Mouse (Mus musculus) limb, embryonic 14.5 days (tissue): ENCODE data around the gene Rad9a. TPM values are rescaled to one million over a fixed set of nuclear protein-coding genes. Genes with fewer than 3 reads are reported as not detected.
A peak's percentile ranks its signal among the peaks of the same experiment; 100 is the strongest.

Experiments
- ATAC-seq: fragments of 200-750 bp; cut with Nextera tagmentation; 2 replicates; pipeline ENCODE4 v1.8.0; 2017; ENCODE audit warnings: low read depth, moderate number of reproducible peaks, moderate TSS enrichment; ENCODE audit not compliant: low FRiP score
- DNase-seq: peaks from one replicate; pipeline ENCODE4 v3.0.0-alpha.2; 2015; ENCODE audit warnings: low spot score
- H3K27ac ChIP-seq: fragments of 300-500 bp; sonication (generic); replicated peaks from 2 replicates; pipeline ENCODE4 v1.5.1; 2014; ENCODE audit warnings: low read depth, mild to moderate bottlenecking, low read length, moderate library complexity, mixed read lengths
- H3K27me3 ChIP-seq: fragments of 300-500 bp; sonication (generic); 2 replicates; pipeline ENCODE4 v1.6.1; 2014; ENCODE audit warnings: low read length, mixed read lengths; ENCODE audit not compliant: control insufficient read depth, insufficient read depth
- H3K36me3 ChIP-seq: fragments of 300-500 bp; sonication (generic); 2 replicates; pipeline ENCODE4 v1.6.1; 2014; ENCODE audit warnings: mild to moderate bottlenecking, low read length, moderate library complexity, mixed read lengths; ENCODE audit not compliant: control insufficient read depth, insufficient read depth
- H3K4me1 ChIP-seq: fragments of 300-500 bp; sonication (generic); 2 replicates; pipeline ENCODE4 v1.6.1; 2014; ENCODE audit warnings: antibody characterized with exemption, low read length, mixed read lengths; ENCODE audit not compliant: control insufficient read depth, insufficient read depth
- H3K4me2 ChIP-seq: fragments of 300-500 bp; sonication (generic); replicated peaks from 2 replicates; pipeline ENCODE4 v1.6.1; 2014; ENCODE audit warnings: low read depth, mild to moderate bottlenecking, low read length, moderate library complexity; ENCODE audit not compliant: severe bottlenecking
- H3K4me3 ChIP-seq: fragments of 300-500 bp; sonication (generic); replicated peaks from 2 replicates; pipeline ENCODE4 v1.5.1; 2014; ENCODE audit warnings: low read length
- H3K9ac ChIP-seq: fragments of 300-500 bp; sonication (generic); 2 replicates; pipeline ENCODE4 v1.6.1; 2014; ENCODE audit warnings: mild to moderate bottlenecking, low read depth, low read length, moderate library complexity; ENCODE audit not compliant: severe bottlenecking
- H3K9me3 ChIP-seq: fragments of 300-500 bp; sonication (generic); 2 replicates; pipeline ENCODE4 v1.6.1; 2016; ENCODE audit warnings: low read length; ENCODE audit not compliant: control insufficient read depth
- POLR2A ChIP-seq: fragments of 200-500 bp; IDR thresholded peaks from 2 replicates; pipeline ENCODE4 v1.8.0; 2012; ENCODE audit warnings: inconsistent platforms, mild to moderate bottlenecking, moderate library complexity, borderline replicate concordance; ENCODE audit not compliant: insufficient read depth, insufficient read length; ENCODE audit errors: extremely low read depth
- WGBS: fragments of 180-500 bp; shearing (Covaris S2); extraction: QIAGEN DNeasy Blood & Tissue Kit; methylation state at CpG from one replicate; pipeline ENCODE4 v1.1.7; 2014; 5-methylcytosine and 5-hydroxymethylcytosine counted together
- polyA plus RNA-seq, 2 experiments: library from polyadenylated mRNA; depleted of rRNA in 1 of 2; stranded (reverse) in 1 of 2; unstranded in 1 of 2; fragments of >200 nt; fragmentation: Nextera tagmentation in 1 of 2; extraction: Ambion mirVana in 1 of 2; gene quantifications; 2 replicates each; pipeline versions ENCODE4 v1.2.1 to v1.2.3; 2012 to 2014

Rad9a gene
- polyA plus RNA-seq, 2 experiments = 33.3 to 57.5 TPM

DNA sequence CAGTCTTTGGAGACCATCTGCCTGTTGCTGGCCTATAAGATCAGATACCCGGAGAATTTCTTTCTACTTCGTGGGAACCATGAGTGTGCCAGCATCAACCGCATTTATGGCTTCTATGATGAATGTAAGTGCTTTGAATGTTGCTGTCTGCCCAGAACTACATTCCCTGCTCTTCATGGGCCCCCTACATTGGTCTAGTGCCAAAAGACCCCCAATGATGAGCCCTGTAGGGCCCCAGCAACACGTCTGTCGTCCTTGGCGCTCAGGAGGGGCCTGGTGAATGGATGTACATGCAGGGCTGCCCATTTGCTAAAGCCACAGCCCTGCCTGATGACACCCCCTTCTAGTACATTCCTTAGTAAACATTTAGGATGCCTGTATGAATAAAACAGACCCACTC is 8.3 kb downstream of the Rad9a start:
- Histone ChIP-seq H3K4me1 (peaks cover 15% of the 10 kb centered on the region), H3K4me3 (peak overlapping the region; percentile 97), H3K9ac (peak overlapping the region; percentile 97), H3K27me3 (no peaks in the 10 kb centered on the region), H3K4me2 (peak overlapping the region; percentile 87), H3K9me3 (no peaks in the 10 kb centered on the region), H3K36me3 (peaks cover 52% of the 10 kb centered on the region), H3K27ac (no peak overlapping the region)
- TF ChIP-seq POLR2A = no peak
- no peak for DNase-seq
- WGBS = 61% methylated on average over 6 of the region's 6 CpGs
- no peak for ATAC-seq

DNA sequence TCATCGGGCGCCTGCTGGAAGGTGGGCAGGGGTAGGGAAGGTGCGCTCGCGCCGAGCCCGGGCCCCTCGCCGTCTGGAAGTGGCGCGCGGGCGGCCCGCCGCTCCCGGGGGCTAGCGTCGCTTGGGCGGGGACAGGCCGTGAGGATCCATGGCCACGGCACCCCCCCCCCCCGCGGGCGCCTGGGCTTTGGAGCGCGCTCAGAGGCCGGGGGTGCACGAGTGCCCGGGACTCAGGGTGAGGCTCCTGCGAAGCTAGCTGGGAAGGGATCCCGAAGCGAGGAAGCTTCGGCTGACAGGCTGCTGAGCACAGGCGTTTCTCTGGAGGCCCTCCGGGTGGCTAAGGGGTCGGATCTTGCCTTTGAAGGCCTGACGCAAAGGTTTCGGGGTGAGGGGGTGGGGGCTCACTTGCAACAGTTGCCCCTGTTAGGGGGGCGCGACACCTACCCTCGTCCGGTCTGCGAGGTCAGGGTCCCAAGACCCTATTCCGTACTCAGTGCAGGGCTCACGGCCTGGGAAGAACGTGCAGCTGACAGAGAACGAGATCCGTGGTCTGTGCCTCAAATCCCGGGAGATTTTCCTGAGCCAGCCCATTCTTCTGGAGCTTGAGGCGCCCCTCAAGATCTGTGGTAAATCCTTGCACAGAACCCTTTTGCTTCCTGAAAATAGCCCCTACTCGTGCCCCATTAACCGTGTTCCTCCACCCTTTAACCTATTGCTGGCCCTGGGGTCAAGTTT is 9.0 kb downstream of the Rad9a start:
- peaks cover 45% of the 10 kb centered on the region for H3K36me3 ChIP-seq
- peak overlapping the region; percentile 93 for H3K27ac ChIP-seq
- no peak for DNase-seq
- no peaks in the 10 kb centered on the region for H3K9me3 ChIP-seq
- peak overlapping the region; percentile 97 for H3K4me3 ChIP-seq
- H3K4me2 ChIP-seq = peak overlapping the region; percentile 87
- H3K4me1 ChIP-seq = peaks cover 15% of the 10 kb centered on the region
- no peaks in the 10 kb centered on the region for H3K27me3 ChIP-seq
- no peak for TF ChIP-seq POLR2A
- ATAC-seq = no peak; the same call in 1 of the 2 replicates
- WGBS = under 1% methylated on average over 41 of the region's 52 CpGs
- peak overlapping the region; percentile 97 for H3K9ac ChIP-seq

DNA sequence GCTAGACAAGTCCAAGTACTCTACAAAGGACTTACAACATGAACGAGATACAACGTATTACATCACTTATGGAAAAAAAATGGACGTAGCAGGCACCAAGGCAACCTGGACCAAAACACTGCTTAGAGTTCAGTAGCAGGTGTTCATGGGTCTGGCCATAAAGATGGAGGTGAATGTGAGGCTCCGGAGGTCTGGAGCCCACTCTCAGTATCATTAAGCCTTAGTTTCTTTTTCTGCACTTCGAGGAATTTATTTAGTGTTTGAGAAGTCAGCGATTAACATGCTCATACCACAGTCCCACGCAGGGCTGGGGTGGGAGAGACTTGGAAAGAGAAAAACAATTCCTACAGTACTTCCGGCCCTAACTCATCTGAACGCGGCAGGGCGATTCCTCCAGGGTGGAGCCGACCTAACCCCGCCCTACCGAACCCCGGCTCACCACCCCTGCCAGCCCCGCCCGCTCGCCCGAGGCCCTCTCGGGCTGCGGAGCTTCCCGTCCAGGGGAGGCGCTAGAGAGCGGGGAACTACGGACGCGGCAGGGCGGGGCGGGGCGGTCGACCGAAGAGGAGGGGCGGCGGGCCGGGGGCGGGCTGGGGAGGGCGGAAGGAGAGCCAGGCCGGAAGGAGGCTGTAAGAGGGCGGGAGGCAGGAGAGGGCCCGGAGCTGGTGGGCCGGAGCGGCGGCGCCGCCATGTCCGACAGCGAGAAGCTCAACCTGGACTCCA is 9.8 kb downstream of the Rad9a start, which contains the start of gene Ppp1ca:
Ppp1ca (plus strand) TSS at position 538 of the 723 bp plus-strand sequence.
- peak; percentile 94 for DNase-seq
- H3K27me3 ChIP-seq = no peaks in the 10 kb centered on the region
- peaks cover 38% of the 10 kb centered on the region for H3K36me3 ChIP-seq
- H3K4me2 ChIP-seq = peak within 1 kb of the TSS; percentile 87
- WGBS = 3% methylated on average over 35 of the region's 47 CpGs
- H3K9ac ChIP-seq = peak within 1 kb of the TSS; percentile 97
- TF ChIP-seq POLR2A = peak; percentile 96
- no peaks in the 10 kb centered on the region for H3K9me3 ChIP-seq
- H3K4me1 ChIP-seq = peaks cover 15% of the 10 kb centered on the region
- peak within 1 kb of the TSS; percentile 97 for H3K4me3 ChIP-seq
- ATAC-seq = peak; percentile 91
- H3K27ac ChIP-seq = peak within 1 kb of the TSS; percentile 93

DNA sequence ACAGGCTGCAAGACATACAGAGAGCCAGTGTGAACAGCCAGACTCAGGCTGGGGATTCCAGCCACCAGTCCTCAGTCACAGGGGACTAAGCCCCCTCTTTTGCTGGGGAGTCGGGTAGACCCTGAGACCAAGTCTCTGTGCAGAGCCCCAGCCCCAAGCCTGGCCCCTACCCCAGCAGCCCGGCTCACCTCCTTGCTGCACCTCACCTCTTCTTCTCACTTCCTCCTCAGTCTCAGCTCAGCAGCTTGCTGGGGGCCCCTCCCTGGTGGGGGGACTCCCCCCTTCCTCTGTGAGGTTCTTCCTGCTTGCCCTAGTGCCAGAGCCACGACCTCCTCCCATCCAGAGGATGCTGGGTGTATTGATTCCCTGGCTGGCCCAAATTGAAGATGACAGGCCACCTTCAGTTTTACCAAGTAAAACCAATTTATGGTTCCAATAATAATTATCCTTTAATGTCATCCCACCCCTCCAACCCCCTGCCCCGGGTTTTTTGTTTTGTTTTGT is 10.6 kb downstream of the Rad9a start, which contains the start of gene Tbc1d10c:
Tbc1d10c (minus strand) TSS at position 454 of the 504 bp plus-strand sequence.
- ATAC-seq (no peak), DNase-seq (no peak)
- Histone ChIP-seq H3K9ac (peak within 1 kb of the TSS; percentile 97), H3K4me1 (peaks cover 15% of the 10 kb centered on the region), H3K4me3 (peak within 1 kb of the TSS; percentile 97), H3K27me3 (no peaks in the 10 kb centered on the region), H3K27ac (peak within 1 kb of the TSS; percentile 93), H3K36me3 (peaks cover 29% of the 10 kb centered on the region), H3K4me2 (peak within 1 kb of the TSS; percentile 87), H3K9me3 (no peaks in the 10 kb centered on the region)
- 45% methylated on average over 4 of the region's 4 CpGs for WGBS
- TF ChIP-seq POLR2A = no peak

DNA sequence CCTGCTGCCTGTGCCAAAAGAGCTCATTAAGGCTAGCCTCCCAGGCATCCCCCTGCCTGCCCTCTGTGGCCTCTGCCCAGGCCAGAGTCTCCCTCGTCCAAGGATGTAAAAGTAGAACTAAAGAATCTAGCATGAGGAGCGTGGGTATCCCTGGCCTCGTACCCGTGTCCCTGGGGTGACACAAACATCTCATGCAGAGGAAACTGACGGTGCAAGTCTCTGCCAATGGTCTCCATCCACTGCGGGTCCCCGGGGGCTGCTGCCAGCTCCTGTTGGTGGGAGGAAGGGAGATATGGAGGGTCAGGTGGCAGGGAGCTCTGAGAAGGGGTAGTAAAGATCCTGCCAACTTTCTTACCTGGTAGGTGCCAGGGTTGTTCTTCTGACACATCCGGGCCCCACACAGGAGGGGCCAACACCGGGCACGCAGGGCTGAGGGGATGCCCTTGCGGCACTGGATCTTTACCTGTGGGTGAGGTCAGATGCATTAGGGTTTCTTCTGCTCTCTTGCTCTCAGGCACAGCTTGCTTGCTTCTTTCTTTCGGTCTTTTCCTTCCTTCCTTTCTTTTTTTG is 12.3 kb downstream of the Rad9a start:
- no peak overlapping the region for H3K27ac ChIP-seq

More for the DNA sequence above, 12.3 kb downstream of the Rad9a start:
- DNase-seq (no peak), ATAC-seq (no peak)
- Histone ChIP-seq H3K4me3 (no peak overlapping the region), H3K4me2 (no peak overlapping the region), H3K4me1 (peaks cover 22% of the 10 kb centered on the region), H3K27me3 (no peaks in the 10 kb centered on the region), H3K36me3 (peaks cover 13% of the 10 kb centered on the region), H3K9me3 (no peaks in the 10 kb centered on the region), H3K9ac (no peak overlapping the region)
- TF ChIP-seq POLR2A = no peak
- WGBS = 85% methylated on average over 12 of the region's 12 CpGs
